In the genomic region with DNA sequence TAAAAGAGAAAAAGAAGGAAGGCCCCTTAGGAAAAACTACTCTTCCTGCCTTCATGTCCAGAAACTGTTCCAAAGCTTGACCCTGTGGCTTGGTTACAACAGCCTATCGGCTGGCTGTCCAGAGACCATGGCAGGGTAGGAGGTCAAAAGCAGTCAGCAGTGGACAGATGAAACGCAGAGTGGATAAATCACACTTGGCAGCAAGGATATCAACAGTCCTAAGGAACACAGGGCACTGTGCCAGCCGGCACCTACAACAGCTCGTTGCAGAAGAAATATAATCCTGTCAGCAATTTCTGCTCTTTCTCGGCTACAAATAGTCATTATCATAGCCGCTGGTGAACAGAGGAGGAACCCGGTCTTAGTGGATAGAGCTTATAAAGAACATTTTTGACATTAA, we compare ENCODE assay signal across 8 mouse cellular contexts.
A peak's percentile ranks its signal among the peaks of the same experiment; 100 is the strongest.
DNase-seq lines count a peak whose midpoint lies in the region; ATAC-seq and TF ChIP-seq lines count a peak whose summit lies in the region.

No protein-coding gene starts in this region.

- H3K4me2 ChIP-seq in liver, embryonic 11.5 days, result no peak overlapping the region

- no peak overlapping the region for H3K27ac ChIP-seq in left cerebral cortex, adult 2 months
- no peak overlapping the region for H3K27ac ChIP-seq in liver, embryonic 11.5 days (ENCODE audit: low read depth, low read length)

- H3K4me1 ChIP-seq in liver, embryonic 11.5 days (replicated peaks; ENCODE audit: control insufficient read depth, insufficient read depth, low read length), result peaks cover 5% of the 10 kb centered on the region; the same call in 1 of the 2 replicates

- DNase-seq in right cerebral cortex, postnatal 4 days, result peak; percentile 37
- no peak for DNase-seq in right cerebral cortex, postnatal 36 days (ENCODE audit: low spot score in 2 of 2)
- peak; percentile 71 for DNase-seq in cerebellum, postnatal 14 days
- peak; percentile 65 for DNase-seq in heart, postnatal 4 days
- DNase-seq in lung, postnatal 36 days, result peak; percentile 73
- DNase-seq in spleen, postnatal 14 days (ENCODE audit: low spot score in 2 of 2), result no peak
- no peak for DNase-seq in left cerebral cortex, adult 2 months (ENCODE audit: extremely low spot score in 1 of 2, low spot score in 2 of 2)
- DNase-seq in liver, embryonic 11.5 days (ENCODE audit: low spot score), result no peak

- intact Hi-C loops in left cerebral cortex, adult 2 months (cut with DNase I), result no loop called here

- H3K36me3 ChIP-seq in liver, embryonic 11.5 days (ENCODE audit: control insufficient read depth, insufficient read depth, low read length), result peaks cover 3% of the 10 kb centered on the region; the same call in 1 of the 2 replicates

- H3K4me3 ChIP-seq in left cerebral cortex, adult 2 months, result no peak overlapping the region
- H3K4me3 ChIP-seq in liver, embryonic 11.5 days (ENCODE audit: low read depth, low read length), result no peak overlapping the region

- ATAC-seq in liver, embryonic 11.5 days (replicated peaks; ENCODE audit: low FRiP score), result no peak

- 75% methylated on average over 7 of the region's 7 CpGs for WGBS in liver, embryonic 11.5 days

- H3K27me3 ChIP-seq in liver, embryonic 11.5 days (replicated peaks; ENCODE audit: control insufficient read depth, insufficient read depth, low read length), result no peaks in the 10 kb centered on the region

- no peaks in the 10 kb centered on the region for H3K9me3 ChIP-seq in liver, embryonic 11.5 days (ENCODE audit: control insufficient read depth, low read length)

- no peak for TF ChIP-seq CTCF in left cerebral cortex, adult 2 months (IDR thresholded peaks at IDR 0.05)

- H3K9ac ChIP-seq in liver, embryonic 11.5 days (ENCODE audit: low read depth, low read length), result no peak overlapping the region

Comparison
In these comparisons a context has a peak if more than half of its experiments do, and no peak if none do; other contexts are left out.
1. DNase-seq: peak in right cerebral cortex, postnatal 4 days (single experiment), cerebellum, postnatal 14 days (2 of 2), heart, postnatal 4 days (single experiment) and lung, postnatal 36 days (single experiment); none in right cerebral cortex, postnatal 36 days (0 of 2), spleen, postnatal 14 days (0 of 2), left cerebral cortex, adult 2 months (0 of 2) and liver, embryonic 11.5 days (single experiment).